Mouse (Mus musculus): Measurements from ENCODE around the gene Vgf.

Gene Vgf

DNA sequence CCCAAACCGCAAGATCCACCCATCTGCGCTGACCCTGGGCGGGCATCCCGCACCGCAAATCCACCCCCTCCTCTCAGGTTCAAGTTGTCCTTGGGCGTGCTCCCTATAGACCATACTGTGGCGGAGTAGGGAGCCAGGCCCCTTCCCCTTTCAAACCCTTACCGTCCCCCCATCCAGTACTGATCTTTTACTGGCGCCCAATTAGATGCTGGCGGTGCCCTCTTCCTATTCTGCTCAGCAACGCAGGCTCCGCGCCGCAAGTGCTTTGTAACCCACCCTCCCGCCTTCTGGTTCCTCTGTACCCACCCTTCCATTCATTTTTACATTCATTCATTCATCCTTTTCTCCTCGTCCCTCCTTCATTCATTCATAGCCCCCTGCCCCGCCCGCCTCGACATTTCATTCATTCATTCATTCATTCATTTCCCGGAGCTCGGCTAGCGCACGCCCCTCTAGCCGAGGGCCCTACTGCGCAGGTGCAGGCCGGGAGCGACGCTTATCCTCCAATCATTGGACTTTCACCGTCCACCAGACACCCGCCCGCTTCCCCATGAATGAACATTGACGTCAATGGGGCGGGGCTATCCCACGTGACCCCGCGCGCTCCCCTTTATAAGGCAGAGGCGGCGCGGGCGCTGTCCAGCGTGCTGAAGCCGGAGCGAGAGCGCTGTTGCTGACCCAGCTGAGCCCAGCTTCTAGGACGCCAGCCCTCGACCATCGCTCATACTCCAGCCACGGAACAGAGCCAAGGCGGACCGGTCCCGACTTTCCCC, 3.6 kb downstream of the Vgf start:
- peak; percentile 81 for DNase-seq (ENCODE audit: extremely low spot score, low read depth, low spot score)

DNA sequence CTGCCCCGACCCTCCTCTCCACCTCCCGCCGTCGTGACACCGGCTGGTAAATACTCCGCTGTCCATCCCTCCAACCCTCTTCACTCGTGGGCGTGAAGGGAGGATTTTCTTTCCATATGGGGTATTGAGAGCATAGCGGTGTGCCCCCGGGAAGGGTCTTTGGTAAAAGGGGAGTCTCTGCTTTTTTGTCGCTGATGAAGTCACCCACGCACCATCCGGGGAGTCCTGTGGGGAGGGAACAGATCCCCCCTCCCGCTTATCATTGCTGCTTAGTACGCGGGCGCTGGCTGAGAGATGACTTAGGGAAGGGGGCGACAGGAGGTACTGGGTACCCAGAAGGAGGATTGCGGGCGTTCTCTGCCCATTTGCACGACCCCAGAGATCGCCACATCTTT, 4.2 kb downstream of the Vgf start:
- DNase-seq (ENCODE audit: extremely low spot score, low read depth, low spot score): no peak

DNA sequence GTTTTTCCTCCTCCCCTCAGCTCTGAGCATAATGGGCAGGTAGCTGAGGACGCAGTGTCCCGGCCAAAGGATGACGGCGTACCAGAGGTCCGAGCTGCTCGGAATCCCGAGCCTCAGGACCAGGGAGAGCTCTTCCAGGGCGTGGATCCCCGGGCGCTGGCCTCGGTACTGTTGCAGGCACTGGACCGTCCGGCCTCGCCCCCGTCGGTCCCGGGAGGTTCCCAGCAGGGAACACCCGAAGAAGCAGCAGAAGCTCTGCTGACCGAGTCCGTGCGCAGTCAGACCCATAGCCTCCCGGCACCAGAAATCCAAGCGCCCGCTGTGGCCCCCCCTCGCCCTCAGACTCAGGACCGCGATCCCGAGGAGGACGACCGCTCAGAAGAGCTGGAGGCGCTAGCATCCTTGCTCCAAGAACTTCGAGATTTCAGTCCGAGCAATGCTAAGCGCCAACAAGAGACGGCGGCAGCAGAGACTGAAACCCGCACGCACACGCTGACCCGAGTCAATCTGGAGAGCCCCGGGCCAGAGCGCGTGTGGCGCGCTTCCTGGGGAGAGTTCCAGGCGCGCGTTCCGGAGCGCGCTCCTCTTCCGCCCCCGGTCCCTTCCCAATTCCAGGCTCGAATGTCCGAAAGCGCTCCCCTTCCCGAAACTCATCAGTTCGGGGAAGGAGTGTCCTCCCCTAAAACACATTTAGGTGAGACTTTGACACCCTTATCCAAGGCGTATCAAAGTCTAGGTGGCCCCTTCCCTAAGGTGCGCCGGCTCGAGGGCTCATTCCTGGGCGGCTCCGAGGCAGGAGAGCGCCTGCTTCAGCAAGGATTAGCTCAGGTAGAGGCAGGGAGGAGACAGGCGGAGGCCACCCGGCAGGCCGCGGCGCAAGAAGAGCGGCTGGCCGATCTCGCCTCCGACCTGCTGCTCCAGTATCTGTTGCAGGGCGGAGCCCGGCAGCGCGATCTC, 5.2 kb downstream of the Vgf start:
- DNase-seq (ENCODE audit: extremely low spot score, low read depth, low spot score): no peak

DNA sequence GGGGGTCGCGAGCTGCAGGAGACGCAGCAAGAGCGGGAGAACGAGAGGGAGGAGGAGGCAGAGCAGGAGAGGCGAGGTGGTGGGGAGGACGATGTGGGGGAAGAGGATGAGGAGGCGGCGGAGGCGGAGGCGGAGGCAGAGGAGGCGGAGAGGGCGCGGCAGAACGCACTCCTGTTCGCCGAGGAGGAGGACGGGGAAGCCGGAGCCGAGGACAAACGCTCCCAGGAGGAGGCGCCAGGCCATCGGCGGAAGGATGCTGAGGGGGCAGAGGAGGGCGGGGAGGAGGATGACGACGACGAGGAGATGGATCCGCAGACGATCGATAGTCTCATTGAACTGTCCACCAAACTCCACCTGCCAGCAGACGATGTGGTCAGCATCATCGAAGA, 5.8 kb downstream of the Vgf start:
- no peak for DNase-seq (ENCODE audit: extremely low spot score, low read depth, low spot score)

DNA sequence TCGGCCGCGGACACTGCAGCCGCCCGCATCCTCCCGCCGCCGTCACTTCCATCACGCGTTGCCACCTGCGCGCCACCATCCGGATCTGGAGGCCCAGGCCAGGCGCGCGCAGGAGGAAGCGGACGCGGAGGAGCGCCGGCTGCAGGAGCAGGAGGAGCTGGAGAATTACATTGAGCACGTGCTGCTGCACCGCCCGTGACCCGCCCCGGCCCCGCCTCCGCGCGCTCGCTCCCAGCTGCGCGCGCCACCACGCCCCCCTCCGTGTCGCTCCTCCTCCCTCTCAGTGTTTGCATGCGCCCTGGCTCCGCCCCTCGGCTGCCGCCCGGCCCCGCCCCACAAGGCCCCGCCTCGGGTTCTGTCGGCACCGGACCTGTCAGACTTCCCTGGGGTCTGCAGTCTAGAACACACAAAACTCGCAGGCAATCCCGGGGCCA, 6.5 kb downstream of the Vgf start:
- peak; percentile 46 for DNase-seq (ENCODE audit: extremely low spot score, low read depth, low spot score)

DNA sequence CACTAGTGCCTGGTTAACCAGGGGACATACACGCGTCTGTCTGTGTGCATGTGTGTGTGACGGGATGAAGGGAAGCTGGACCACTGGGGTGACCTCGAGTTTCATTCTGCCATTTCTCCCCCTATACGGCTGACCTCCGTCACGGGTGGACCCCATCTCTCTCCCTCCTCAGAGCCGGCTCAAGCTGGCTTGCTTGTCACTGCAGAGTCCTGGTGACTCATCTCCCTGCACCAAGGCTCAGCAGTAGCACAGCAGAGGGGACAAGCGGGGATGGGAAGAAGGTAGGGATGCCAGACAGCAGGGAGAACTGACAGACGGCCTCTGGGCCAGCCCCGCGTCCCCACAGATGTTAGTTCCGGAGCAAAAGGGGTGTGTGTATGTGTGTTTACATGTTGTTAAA, 10.0 kb downstream of the Vgf start:
- no peak for DNase-seq (ENCODE audit: extremely low spot score, low read depth, low spot score)

DNA sequence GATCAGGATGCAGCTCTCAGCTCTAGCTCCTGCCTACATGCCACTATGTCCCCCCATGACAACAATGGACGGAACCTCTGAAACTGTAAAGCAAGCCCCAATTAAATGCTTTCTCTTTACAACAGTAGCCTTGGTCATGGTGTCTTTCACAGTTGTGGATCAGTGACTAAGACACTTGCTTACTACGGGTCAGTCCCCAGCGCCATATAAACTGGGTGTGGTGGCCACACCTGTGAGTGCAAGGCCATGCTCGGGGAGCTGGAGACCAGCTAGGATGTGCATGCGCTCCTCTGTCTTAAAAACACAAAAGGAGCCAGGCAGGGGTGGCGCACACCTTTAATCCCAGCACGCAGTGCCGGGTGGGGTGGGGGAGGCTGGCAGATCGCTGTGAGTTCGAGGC, 13.3 kb downstream of the Vgf start:
- DNase-seq (ENCODE audit: extremely low spot score, low read depth, low spot score): no peak

DNA sequence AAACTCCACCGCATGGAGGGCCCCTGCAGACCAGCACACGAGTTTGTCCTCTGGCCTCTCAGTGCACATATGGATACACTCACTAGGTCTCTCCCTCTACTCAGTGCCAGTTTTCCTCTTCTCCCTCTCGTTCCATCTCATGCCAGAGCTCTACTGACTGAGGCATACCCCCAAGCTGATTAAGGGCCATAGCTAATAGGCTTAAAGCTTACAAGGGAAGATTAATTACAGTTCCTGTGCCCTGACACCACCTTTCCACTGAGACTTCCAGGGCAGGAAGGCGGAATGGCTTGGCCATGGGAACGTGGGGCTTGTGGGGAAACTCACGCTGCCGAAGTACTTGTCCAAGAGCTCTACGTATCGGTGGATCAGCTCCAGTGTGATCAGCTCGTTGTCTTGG, 15.2 kb downstream of the Vgf start:
- DNase-seq (ENCODE audit: extremely low spot score, low read depth, low spot score): no peak

DNA sequence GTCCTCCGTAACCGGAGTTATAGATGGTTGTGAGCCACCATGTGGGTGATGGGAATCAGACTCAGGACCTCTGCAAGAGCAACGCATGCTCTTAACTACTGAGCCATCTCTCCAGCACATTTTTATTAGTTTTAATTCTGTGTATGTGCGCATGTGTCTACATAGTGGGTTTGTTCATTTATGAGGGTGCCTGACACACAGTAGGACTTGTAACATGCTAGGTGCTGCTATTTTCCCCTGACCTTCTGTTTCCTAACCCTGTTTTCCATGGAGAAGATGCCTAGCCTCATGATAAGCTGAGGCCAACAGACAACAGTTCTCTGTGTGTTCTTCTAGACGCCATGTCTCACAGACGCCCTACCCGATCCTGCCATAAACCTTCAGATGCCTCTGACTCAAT, 17.8 kb downstream of the Vgf start:
- DNase-seq (ENCODE audit: extremely low spot score, low read depth, low spot score): no peak

DNA sequence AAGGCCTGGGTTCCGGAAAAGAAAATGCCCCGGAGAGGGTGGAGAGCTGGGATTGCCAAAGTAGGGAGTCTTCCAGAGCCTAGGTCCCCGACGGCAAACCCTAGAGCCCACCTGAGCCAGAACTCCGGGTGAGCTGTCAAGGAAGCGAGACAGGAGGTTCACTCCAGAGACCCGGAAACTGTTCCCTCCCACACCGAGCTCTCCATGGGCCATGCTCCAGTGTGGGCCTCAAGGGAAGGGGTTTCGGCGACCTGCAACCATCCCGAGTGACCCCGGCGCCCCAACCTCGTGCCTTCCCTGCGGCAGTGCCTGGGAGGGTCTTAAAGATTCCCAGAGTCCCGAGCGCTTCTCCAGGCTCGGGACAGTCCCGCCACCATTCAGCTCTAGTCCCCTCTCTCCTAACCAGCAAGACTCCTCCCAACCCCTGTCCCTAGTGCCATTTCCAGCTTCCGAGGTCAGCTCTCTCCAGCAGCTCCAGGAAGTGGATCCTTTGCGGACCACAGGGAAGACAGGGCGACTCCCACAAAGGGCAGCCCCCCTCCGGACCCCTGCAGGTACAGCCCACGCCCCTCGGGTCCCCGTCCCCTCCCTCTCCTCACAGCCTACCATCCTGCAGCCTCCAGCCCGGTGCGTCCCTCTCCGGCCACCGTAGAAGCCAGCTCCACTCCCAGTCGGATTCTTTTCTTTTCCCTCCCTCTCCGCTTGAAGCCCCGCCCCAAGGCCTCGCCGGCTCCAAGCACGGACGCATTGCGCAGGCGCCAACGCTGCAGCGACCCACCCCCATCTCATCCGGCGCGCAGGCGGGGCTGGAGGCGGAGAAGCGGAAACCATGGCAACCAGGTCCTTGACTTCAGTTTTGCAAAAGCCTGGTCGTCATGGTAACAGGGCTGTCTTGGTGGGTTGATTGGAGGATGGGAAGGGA, 19.5 kb downstream of the Vgf start, which contains the start of gene Ap1s1:
Ap1s1 (minus strand) TSS at position 734 of the 922 bp plus-strand sequence.
- peak; percentile 99 for DNase-seq (ENCODE audit: extremely low spot score, low read depth, low spot score)

DNA sequence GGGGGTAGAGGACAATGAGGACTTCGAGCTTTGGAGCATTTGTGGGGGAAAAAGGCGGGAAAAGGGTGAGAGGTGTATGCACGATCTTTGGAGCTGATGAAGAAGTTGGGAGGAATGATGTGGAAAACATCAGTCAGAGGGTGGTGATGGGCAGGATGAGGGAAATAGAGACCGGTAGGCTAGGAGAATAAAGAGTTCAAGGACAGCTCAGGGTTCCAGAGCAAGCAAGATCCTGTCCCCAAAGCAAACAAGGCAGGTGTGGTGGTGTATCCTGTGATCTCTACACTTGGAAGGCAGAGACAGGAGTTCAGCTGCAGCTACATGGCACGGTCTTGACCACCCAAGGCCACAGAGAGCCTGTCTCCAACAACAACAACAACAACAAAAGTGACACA, 20.1 kb downstream of the Vgf start:
- no peak for DNase-seq (ENCODE audit: extremely low spot score, low read depth, low spot score)

DNA sequence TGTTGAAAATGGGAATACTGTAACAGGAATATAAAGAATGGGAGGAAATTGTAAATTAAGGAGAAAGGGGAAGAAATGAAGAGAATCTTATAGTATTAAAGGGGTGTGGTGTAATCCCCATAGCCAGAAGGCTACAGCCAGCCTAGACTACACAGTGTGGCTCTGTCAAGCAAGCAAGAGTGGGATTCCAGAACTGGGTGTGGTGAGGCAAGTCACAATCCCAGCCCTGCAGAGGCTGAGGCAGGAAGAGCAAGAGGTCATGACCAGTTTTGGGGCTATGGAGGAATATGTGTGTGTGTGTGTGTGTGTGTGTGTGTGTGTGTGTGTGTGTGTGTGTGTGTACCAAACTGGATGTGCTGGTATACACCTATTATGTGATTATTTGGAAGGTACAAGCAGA, 20.8 kb downstream of the Vgf start:
- DNase-seq (ENCODE audit: extremely low spot score, low read depth, low spot score): no peak

DNA sequence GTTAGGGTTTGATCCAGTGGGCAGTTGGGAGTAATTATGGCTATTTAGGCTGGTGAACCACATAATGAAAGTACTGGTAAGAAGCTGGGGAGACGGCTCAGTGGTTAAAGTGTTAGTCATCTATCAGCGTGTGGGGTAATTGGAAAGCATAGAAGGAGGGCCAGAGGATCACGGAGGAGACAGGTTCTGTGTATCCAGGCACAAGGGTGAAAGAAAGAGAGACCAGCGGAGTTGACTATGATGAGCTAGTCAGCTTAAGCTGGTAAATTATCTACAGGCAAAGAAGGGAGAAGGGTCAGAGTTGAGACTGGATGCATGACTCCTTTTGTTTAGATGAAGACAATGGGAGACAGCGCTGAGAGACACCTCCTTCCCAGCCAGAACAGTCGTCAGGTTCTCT, 24.9 kb downstream of the Vgf start:
- DNase-seq (ENCODE audit: extremely low spot score, low read depth, low spot score): no peak

DNA sequence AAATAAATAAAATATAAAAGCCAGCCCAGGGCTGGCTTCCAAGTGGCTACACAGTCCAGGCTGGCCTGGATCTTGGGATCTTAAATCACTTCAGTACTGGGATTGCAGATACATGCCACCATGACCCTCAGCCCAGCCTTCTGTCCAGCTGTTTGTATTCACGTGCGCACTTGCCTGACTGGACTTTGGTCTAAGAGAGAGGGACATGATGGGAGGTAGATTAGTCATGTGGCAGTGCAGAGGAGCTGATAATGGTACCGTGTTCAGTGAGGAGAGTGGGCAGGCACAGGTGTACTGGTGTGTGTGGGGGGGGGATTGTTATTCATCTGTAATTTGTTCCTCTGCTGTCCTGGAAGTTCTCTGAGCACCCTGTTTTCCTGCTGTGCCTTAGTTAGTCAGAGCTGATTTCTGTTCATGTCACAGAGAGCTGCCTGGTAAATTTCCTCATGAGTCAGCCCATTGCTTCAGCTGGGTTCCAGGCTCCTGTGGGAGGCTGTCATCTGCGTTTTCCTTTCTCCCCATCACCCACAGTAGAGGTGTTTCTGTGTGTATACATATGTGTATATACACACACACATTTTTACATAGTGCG, 25.8 kb downstream of the Vgf start:
- DNase-seq (ENCODE audit: extremely low spot score, low read depth, low spot score): no peak

DNA sequence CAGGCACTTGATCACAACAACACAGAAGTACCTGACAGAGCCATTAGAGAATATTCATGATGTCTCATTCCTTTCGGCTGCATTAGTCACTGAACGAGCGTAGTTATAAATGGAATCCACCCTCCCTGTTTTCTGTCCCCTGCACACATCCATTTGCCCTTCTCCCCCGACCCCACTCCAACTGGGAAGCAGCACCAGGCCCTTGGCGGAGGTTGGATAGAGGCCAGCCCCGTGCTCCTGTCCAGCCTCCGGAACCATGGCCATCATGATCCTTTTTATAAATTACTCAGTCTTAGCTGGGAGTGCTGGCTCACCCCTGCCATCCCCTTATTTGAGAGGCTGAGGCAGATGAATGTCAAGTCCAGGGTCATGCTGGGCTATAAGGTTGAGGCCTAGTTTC, 28.1 kb downstream of the Vgf start:
- no peak for DNase-seq (ENCODE audit: extremely low spot score, low read depth, low spot score)

DNA sequence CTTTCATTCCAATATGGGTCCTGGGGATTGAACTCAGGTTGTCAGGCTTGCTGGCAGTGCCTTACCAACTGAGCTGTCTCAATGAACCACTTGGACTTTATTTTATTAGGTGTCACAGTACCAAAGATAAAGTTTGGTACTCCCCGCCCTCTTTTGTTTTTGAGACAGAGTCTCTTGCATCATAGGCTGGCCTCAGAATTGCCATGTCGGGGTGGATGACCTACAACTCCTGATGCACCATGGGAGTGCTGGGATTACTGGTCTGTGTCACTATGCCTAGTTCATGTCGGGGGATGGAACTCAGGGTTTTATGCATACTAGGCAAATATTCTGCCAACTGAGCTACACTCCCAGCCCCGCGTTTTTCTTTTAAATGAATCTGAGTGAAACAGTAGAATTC, 28.7 kb downstream of the Vgf start:
- no peak for DNase-seq (ENCODE audit: extremely low spot score, low read depth, low spot score)

DNA sequence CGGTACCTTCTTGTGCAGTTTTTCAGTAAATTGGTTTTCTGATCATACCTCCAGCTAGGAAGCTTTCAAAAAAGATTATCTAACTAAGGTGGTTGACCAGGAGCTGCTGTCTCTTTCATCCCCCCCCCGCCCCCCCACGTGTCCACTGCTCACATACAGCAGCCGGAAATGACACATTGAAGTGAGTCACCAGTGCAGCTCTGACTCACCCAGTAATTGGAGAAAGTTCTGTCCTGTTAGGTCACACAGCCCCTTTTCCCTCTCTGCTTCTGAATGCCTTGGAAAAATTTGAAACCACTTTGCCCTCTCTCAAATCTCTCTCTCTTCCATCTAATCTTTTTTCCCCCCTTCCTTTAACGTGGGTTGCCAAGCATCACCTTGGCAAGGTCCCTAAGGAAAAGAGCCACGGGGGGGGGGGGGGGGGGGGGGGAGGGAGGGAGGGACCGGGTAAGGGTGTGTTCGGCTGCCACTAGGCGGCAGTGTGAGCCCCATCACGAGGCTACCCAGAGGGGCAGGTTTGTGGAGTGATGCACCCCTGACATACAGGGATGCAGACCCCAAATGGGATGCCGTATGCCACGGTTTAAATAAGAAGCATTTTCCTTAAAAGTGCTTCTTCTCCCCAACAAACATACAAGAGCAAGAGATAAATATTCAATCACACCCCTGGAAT, 35.8 kb downstream of the Vgf start:
- no peak for DNase-seq (ENCODE audit: extremely low spot score, low read depth, low spot score)

DNA sequence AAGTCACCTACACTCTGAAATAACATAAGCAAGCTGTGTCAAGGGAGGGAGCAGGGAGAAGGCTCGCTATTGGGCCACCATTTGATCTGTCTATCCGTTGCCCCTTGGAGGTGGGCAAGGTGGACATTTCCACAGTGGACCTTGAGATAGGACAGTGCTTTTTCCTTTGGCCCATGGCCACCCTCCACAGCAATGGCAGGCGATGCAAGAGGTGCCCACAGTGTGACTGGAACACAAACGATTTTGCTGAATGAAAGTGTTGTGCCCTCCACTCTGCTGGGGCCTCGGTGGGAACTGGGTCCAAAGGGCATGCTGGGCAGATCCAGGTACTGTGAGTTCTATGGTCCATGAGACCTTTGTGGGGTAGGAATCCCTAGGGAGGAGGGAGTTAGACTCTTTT, 36.4 kb downstream of the Vgf start:
- DNase-seq (ENCODE audit: extremely low spot score, low read depth, low spot score): no peak

DNA sequence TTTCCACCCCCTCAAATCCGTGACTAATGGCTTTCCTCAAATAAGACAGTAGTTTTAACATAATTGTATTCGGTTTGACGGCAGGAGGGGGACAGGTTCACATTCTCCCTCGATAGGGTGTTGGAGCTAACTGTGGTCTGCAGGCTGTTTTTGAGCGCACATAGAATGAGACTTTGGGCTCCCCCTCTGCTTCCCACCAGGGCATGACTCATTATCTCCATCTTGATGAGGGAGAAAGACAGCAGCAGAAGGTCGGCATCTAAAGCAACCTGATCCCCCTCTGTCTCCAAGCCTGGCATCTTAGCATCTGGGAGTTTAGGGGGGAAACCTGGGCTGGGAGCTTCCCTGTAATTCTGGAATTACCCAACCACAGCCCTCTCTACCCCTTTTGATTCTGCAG, 39.3 kb downstream of the Vgf start:
- DNase-seq (ENCODE audit: extremely low spot score, low read depth, low spot score): no peak

DNA sequence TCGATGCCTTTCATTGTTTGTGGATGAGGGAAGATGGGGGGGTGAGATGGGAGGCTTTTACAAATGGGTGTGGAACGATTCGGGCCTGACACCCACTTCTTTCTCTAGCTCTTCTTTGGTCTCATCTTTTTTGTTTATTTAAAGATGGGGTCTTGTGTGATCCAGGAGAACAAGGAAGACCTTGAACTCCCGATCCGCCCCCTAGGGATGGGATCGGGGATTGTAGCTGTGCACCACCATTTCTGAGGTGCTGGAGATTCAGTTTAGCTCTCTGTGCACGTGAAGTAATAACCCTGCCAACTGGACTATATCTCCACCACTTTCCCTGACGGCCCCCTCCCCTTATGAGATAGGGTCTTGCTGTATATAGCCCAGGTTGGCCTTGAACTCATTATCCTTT, 39.7 kb downstream of the Vgf start:
- no peak for DNase-seq (ENCODE audit: extremely low spot score, low read depth, low spot score)
